Mouse (Mus musculus): Measurements from ENCODE around the gene Dagla. TPM values are rescaled to one million over a fixed set of nuclear protein-coding genes. Genes with fewer than 3 reads are reported as not detected.

Dagla gene
- polyA plus RNA-seq (2012; ENCODE audit: low replicate concordance), result 0.33 and 0.92 TPM in 2 replicates

GRCm38 (mm10) chr19:10304810-10305544 lies at the start of gene Dagla:
Gene Dagla (minus strand): TSS chr19:10304877.

GRCm38 (mm10) chr19:10240654-10241305 lies 63.9 kb downstream of the Dagla start, which contains the start of gene Myrf:
Gene Myrf (minus strand): TSS chr19:10240748.

GRCm38 (mm10) chr19:10203848-10204615 lies 100.6 kb downstream of the Dagla start, which contains the start of the genes Tmem258 and Fen1:
Gene Tmem258 (plus strand): TSS chr19:10204014.
Gene Fen1 (minus strand): TSS chr19:10204169.

Other genes with a start within 250 kb of the Dagla start
- gene Fads2, start 203.1 kb downstream of the Dagla start, polyA plus RNA-seq (2012; ENCODE audit: low replicate concordance), result 36.5 and 67.5 TPM in 2 replicates
- 81.8 and 109 TPM in 2 replicates for gene Fads1, start 122.0 kb downstream of the Dagla start, polyA plus RNA-seq (2012; ENCODE audit: low replicate concordance)
- 8.3 and 10.4 TPM in 2 replicates for gene Tmem258, start 100.9 kb downstream of the Dagla start, polyA plus RNA-seq (2012; ENCODE audit: low replicate concordance)
- gene Fen1, start 100.7 kb downstream of the Dagla start, polyA plus RNA-seq (2012; ENCODE audit: low replicate concordance), result 34.7 and 79.8 TPM in 2 replicates
- gene Myrf, start 64.1 kb downstream of the Dagla start, polyA plus RNA-seq (2012; ENCODE audit: low replicate concordance), result 0.20 and 0.39 TPM in 2 replicates
- 0.06 and 0.10 TPM in 2 replicates for gene Syt7, start 84.2 kb upstream of the Dagla start, polyA plus RNA-seq (2012; ENCODE audit: low replicate concordance)
- not detected in 2 replicates for gene Lrrc10b, start 152.6 kb upstream of the Dagla start, polyA plus RNA-seq (2012; ENCODE audit: low replicate concordance)
- gene Ppp1r32, start 178.1 kb upstream of the Dagla start, polyA plus RNA-seq (2012; ENCODE audit: low replicate concordance), result 1.6 and 2.4 TPM in 2 replicates
- gene Cpsf7, start 220.4 kb upstream of the Dagla start, polyA plus RNA-seq (2012; ENCODE audit: low replicate concordance), result 19.7 and 89.8 TPM in 2 replicates
- 2.7 and 8.7 TPM in 2 replicates for gene Sdhaf2, start 221.3 kb upstream of the Dagla start, polyA plus RNA-seq (2012; ENCODE audit: low replicate concordance)